Mouse (Mus musculus) embryonic facial prominence, embryonic 11.5 days (tissue): ENCODE measurements around the gene Sult2a6. TPM values are rescaled to one million over a fixed set of nuclear protein-coding genes. Genes with fewer than 3 reads are reported as not detected.

ENCODE experiments used
- ATAC-seq: fragments of 200-750 bp; cut with Nextera tagmentation; replicated peaks from 2 replicates; pipeline ENCODE4 v1.8.0; 2017; ENCODE audit warnings: low read depth; ENCODE audit not compliant: insufficient number of reproducible peaks, low FRiP score, low TSS enrichment
- DNase-seq: peaks from one replicate; pipeline ENCODE4 v3.0.0-alpha.2; 2015; ENCODE audit warnings: low spot score
- H3K27ac ChIP-seq: fragments of 300-500 bp; sonication (generic); replicated peaks from 2 replicates; pipeline ENCODE4 v1.5.1; 2014; ENCODE audit warnings: mild to moderate bottlenecking, low read depth, low read length, control low read depth
- H3K27me3 ChIP-seq: fragments of 300-500 bp; sonication (generic); 2 replicates; pipeline ENCODE4 v1.6.1; 2014; ENCODE audit warnings: mild to moderate bottlenecking, low read length, moderate library complexity, mixed read lengths; ENCODE audit not compliant: control insufficient read depth, insufficient read depth
- H3K36me3 ChIP-seq: fragments of 300-500 bp; sonication (generic); replicated peaks from 2 replicates; pipeline ENCODE4 v1.6.1; 2014; ENCODE audit warnings: low read depth, mild to moderate bottlenecking, low read length, moderate library complexity, mixed read lengths; ENCODE audit not compliant: control insufficient read depth, insufficient read depth
- H3K4me1 ChIP-seq: fragments of 300-500 bp; sonication (generic); 2 replicates; pipeline ENCODE4 v1.6.1; 2014; ENCODE audit warnings: low read length, mixed read lengths; ENCODE audit not compliant: control insufficient read depth, insufficient read depth
- H3K4me2 ChIP-seq: fragments of 300-500 bp; sonication (generic); 2 replicates; pipeline ENCODE4 v1.6.1; 2014; ENCODE audit warnings: low read depth, mild to moderate bottlenecking, control low read depth, low read length, moderate library complexity
- H3K4me3 ChIP-seq: fragments of 300-500 bp; sonication (generic); 2 replicates; pipeline ENCODE4 v1.5.1; 2014; ENCODE audit warnings: low read depth, low read length, control low read depth
- H3K9ac ChIP-seq: fragments of 300-500 bp; sonication (generic); replicated peaks from 2 replicates; pipeline ENCODE4 v1.6.1; 2014; ENCODE audit warnings: mild to moderate bottlenecking, control low read depth, low read length
- H3K9me3 ChIP-seq: fragments of 300-500 bp; sonication (generic); replicated peaks from 2 replicates; pipeline ENCODE4 v1.6.1; 2016; ENCODE audit warnings: mild to moderate bottlenecking, low read length, inconsistent platforms, mixed read lengths; ENCODE audit not compliant: control insufficient read depth
- WGBS: fragments of 180-500 bp; shearing (Covaris S2); extraction: QIAGEN DNeasy Blood & Tissue Kit; methylation state at CpG from one replicate; pipeline ENCODE4 v1.1.7; 2014; 5-methylcytosine and 5-hydroxymethylcytosine counted together
- polyA plus RNA-seq: library from polyadenylated mRNA; unstranded; fragments of >200 nt; fragmentation: Nextera tagmentation; extraction: Ambion mirVana; gene quantifications from 2 replicates; pipeline ENCODE4 v1.2.1, GENCODE M21; 2014

Sult2a6 gene
- polyA plus RNA-seq: not detected in 2 replicates

GRCm38 (mm10) chr7:14254770-14255169 is at the start of gene Sult2a6:
Gene Sult2a6, minus strand, starts transcription at chr7:14254870.
- no peak for ATAC-seq
- Histone ChIP-seq H3K27me3 (no peaks in the 10 kb centered on the region), H3K9me3 (no peaks in the 10 kb centered on the region), H3K4me1 (no peaks in the 10 kb centered on the region), H3K36me3 (no peaks in the 10 kb centered on the region), H3K9ac (no peak within 1 kb of the TSS), H3K4me2 (no peak within 1 kb of the TSS), H3K27ac (no peak within 1 kb of the TSS), H3K4me3 (no peak within 1 kb of the TSS)
- 86% methylated on average over 2 of the region's 2 CpGs for WGBS
- DNase-seq: no peak

- Histone ChIP-seq H3K4me2 (no peak overlapping the region), H3K27me3 (no peaks in the 10 kb centered on the region), H3K9ac (no peak overlapping the region), H3K36me3 (no peaks in the 10 kb centered on the region), H3K27ac (no peak overlapping the region), H3K9me3 (no peaks in the 10 kb centered on the region), H3K4me3 (no peak overlapping the region), H3K4me1 (no peaks in the 10 kb centered on the region)
- DNase-seq (no peak), ATAC-seq (no peak)
Observed at GRCm38 (mm10) chr7:14215231-14215630, 39.4 kb downstream of the Sult2a6 start.

GRCm38 (mm10) chr7:14203417-14203816 is 51.3 kb downstream of the Sult2a6 start:
- WGBS: 76% methylated on average over 2 of the region's 2 CpGs
- no peak for ATAC-seq
- Histone ChIP-seq H3K4me2 (no peak overlapping the region), H3K4me1 (no peaks in the 10 kb centered on the region), H3K36me3 (no peaks in the 10 kb centered on the region), H3K27me3 (no peaks in the 10 kb centered on the region), H3K9ac (no peak overlapping the region), H3K9me3 (no peaks in the 10 kb centered on the region), H3K27ac (no peak overlapping the region), H3K4me3 (no peak overlapping the region)
- no peak for DNase-seq

DNA sequence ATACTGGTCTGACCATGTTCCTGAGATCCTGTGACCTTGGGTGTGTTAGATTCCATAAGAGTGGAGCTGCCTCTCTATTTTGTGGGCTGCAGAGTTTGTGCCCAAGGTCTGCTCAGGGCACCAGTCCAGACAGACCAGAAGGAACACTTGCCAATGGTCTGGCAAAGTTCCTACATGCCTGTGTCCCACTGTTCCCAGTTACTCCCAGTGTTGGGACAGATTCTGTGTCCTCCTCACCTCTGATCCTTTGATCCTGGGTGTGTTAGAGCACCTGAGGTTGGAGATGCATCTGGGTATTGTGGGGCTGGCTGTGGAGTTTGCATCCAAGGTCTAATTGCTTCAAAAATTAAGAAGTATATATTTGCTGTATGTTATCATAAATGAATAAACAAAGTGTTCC is 52.2 kb downstream of the Sult2a6 start:
- no peaks in the 10 kb centered on the region for H3K27me3 ChIP-seq
- H3K9me3 ChIP-seq: no peaks in the 10 kb centered on the region
- H3K4me3 ChIP-seq: no peak overlapping the region
- H3K9ac ChIP-seq: no peak overlapping the region
- H3K4me1 ChIP-seq: no peaks in the 10 kb centered on the region
- no peak overlapping the region for H3K4me2 ChIP-seq
- DNase-seq (no peak), ATAC-seq (no peak)
- H3K36me3 ChIP-seq: no peaks in the 10 kb centered on the region
- no peak overlapping the region for H3K27ac ChIP-seq

Other genes with a start within 250 kb of the Sult2a6 start
- not detected in 2 replicates for gene Sult2a3, start 131.8 kb downstream of the Sult2a6 start, polyA plus RNA-seq
- gene Obox8, start 78.7 kb upstream of the Sult2a6 start, polyA plus RNA-seq: not detected in 2 replicates
- not detected in 2 replicates for gene Sult2a8, start 191.9 kb upstream of the Sult2a6 start, polyA plus RNA-seq
- gene Sult2a7, start 239.4 kb upstream of the Sult2a6 start, polyA plus RNA-seq: not detected in 2 replicates